8 mouse cellular contexts compared by ENCODE assay signal in the genomic region with DNA sequence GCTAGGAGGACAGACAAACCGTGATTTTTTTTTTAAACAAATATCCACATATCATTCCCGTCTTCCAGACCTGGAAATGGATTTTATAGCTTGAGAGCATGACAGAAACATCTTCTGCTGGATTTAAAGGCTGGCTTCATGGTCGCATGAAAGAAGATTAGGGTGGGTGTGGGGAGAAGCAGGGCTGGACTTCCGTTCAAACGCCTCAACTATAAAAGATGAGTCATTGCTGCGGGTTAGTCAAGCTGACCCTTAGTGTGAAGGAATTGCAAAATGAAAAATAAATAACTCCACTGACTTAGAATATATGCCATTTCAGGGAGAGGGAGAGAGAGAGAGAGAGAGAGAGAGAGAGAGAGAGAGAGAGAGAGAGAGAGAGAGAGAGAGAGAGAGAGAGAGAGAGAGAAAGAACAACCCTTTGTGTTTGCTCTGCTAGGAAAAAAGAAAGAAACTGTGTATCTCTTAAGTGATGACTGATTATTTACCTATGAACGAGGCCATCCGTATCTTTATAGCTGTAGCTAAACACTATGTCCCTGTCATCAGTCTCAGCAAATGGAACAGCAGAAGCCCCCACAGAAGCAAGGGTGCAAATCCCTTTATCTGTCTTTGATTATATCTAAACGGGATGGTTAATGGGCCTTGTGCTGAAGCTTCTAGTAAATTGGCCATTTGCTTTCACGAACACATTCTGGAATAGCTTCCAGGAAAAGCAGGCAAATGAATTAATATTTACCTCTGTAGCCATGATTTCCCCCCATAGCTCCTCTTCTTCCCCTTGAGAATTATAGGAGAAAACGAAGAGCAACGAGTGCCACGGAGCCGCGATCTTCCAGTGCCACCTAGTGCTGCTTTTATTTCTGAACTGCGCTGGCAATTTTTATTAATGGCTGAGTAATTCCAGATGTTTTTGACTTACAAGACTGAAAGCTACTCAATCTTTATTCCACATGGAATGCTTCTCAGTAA.
DNase-seq lines count a peak whose midpoint lies in the region; ATAC-seq lines count a peak whose summit lies in the region.

No protein-coding gene starts in this region.

- H3K4me2 ChIP-seq in forebrain, embryonic 13.5 days: peak overlapping the region; percentile 31
- peak overlapping the region; percentile 54 for H3K4me2 ChIP-seq in hindbrain, embryonic 16.5 days (ENCODE audit: low read length)
- H3K4me2 ChIP-seq in limb, embryonic 11.5 days (ENCODE audit: low read depth, severe bottlenecking): peak overlapping the region; percentile 26; the same call in 1 of the 2 replicates
- H3K4me2 ChIP-seq in neural tube, embryonic 11.5 days (ENCODE audit: low read depth): no peak overlapping the region

- H3K4me3 ChIP-seq in forebrain, embryonic 13.5 days: 0 out of 2 replicates have a peak overlapping the region, but pooled peaks have one; percentile 0
- H3K4me3 ChIP-seq in hindbrain, embryonic 16.5 days (ENCODE audit: low read length): peak overlapping the region; percentile 28
- H3K4me3 ChIP-seq in limb, embryonic 11.5 days (ENCODE audit: low read depth, low read length): no peak overlapping the region
- H3K4me3 ChIP-seq in neural tube, embryonic 11.5 days (ENCODE audit: low read depth, low read length): no peak overlapping the region

- peak overlapping the region; percentile 4; the same call in 1 of the 2 replicates for H3K27ac ChIP-seq in forebrain, embryonic 13.5 days
- H3K27ac ChIP-seq in hindbrain, embryonic 16.5 days (ENCODE audit: low read depth, low read length): peak overlapping the region; percentile 30; the same call in 1 of the 2 replicates
- H3K27ac ChIP-seq in limb, embryonic 11.5 days (replicated peaks; ENCODE audit: low read depth, low read length): no peak overlapping the region
- H3K27ac ChIP-seq in neural tube, embryonic 11.5 days (ENCODE audit: low read depth, low read length): 0 out of 2 replicates have a peak overlapping the region, but pooled peaks have one; percentile 58

- 42% methylated on average over 16 of the region's 16 CpGs for WGBS in forebrain, embryonic 13.5 days
- 30% methylated on average over 16 of the region's 16 CpGs for WGBS in hindbrain, embryonic 16.5 days
- WGBS in limb, embryonic 11.5 days: 17% methylated on average over 16 of the region's 16 CpGs
- 37% methylated on average over 16 of the region's 16 CpGs for WGBS in neural tube, embryonic 11.5 days

- no peaks in the 10 kb centered on the region for H3K36me3 ChIP-seq in forebrain, embryonic 13.5 days (ENCODE audit: poor library complexity, severe bottlenecking)
- H3K36me3 ChIP-seq in hindbrain, embryonic 16.5 days (ENCODE audit: control insufficient read depth, insufficient read depth, low read length): no peaks in the 10 kb centered on the region
- no peaks in the 10 kb centered on the region for H3K36me3 ChIP-seq in limb, embryonic 11.5 days (ENCODE audit: control insufficient read depth, insufficient read depth, low read length)
- no peaks in the 10 kb centered on the region for H3K36me3 ChIP-seq in neural tube, embryonic 11.5 days (ENCODE audit: control insufficient read depth, insufficient read depth, low read length)

- H3K27me3 ChIP-seq in forebrain, embryonic 13.5 days: no peaks in the 10 kb centered on the region
- H3K27me3 ChIP-seq in hindbrain, embryonic 16.5 days (replicated peaks; ENCODE audit: control insufficient read depth, insufficient read depth, low read length): no peaks in the 10 kb centered on the region
- no peaks in the 10 kb centered on the region for H3K27me3 ChIP-seq in limb, embryonic 11.5 days (ENCODE audit: control insufficient read depth, insufficient read depth, low read length)
- H3K27me3 ChIP-seq in neural tube, embryonic 11.5 days (ENCODE audit: control insufficient read depth, insufficient read depth, low read length): no peaks in the 10 kb centered on the region

- H3K9ac ChIP-seq in forebrain, embryonic 13.5 days: no peak overlapping the region
- H3K9ac ChIP-seq in hindbrain, embryonic 16.5 days (ENCODE audit: low read depth, low read length): peak overlapping the region; percentile 44; the same call in 1 of the 2 replicates
- no peak overlapping the region for H3K9ac ChIP-seq in limb, embryonic 11.5 days (ENCODE audit: low read length)
- no peak overlapping the region for H3K9ac ChIP-seq in neural tube, embryonic 11.5 days (ENCODE audit: low read length)

- ATAC-seq in forebrain, embryonic 13.5 days: peak; percentile 87
- peak; percentile 90 for ATAC-seq in hindbrain, embryonic 16.5 days
- peak; percentile 78; the same call in 1 of the 2 replicates for ATAC-seq in limb, embryonic 11.5 days (ENCODE audit: insufficient number of reproducible peaks, low FRiP score, low TSS enrichment, low read depth)
- ATAC-seq in neural tube, embryonic 11.5 days (ENCODE audit: insufficient read depth, low FRiP score, low TSS enrichment): peak; percentile 60

- peak; percentile 10 for DNase-seq in gastrocnemius, adult 18-20 months (ENCODE audit: low spot score)
- no peak for DNase-seq in gastrocnemius, adult 8-10 months (ENCODE audit: low spot score in 2 of 2)
- peak; percentile 85 for DNase-seq in NIH3T3 (ENCODE audit: low read depth)
- DNase-seq in limb, embryonic 11.5 days (ENCODE audit: low spot score): peak; percentile 79
- DNase-seq in neural tube, embryonic 11.5 days (ENCODE audit: low spot score): peak; percentile 76
- DNase-seq in spleen, adult 12 weeks (ENCODE audit: low spot score): no peak

- no peaks in the 10 kb centered on the region for H3K4me1 ChIP-seq in forebrain, embryonic 13.5 days
- peaks cover 5% of the 10 kb centered on the region; the same call in 1 of the 2 replicates for H3K4me1 ChIP-seq in hindbrain, embryonic 16.5 days (ENCODE audit: control insufficient read depth, insufficient read depth, low read depth, low read length)
- H3K4me1 ChIP-seq in limb, embryonic 11.5 days (ENCODE audit: control insufficient read depth, insufficient read depth, low read length): no peaks in the 10 kb centered on the region
- H3K4me1 ChIP-seq in neural tube, embryonic 11.5 days (ENCODE audit: control insufficient read depth, insufficient read depth, low read length): no peaks in the 10 kb centered on the region

- no peaks in the 10 kb centered on the region for H3K9me3 ChIP-seq in forebrain, embryonic 13.5 days (replicated peaks)
- H3K9me3 ChIP-seq in hindbrain, embryonic 16.5 days (ENCODE audit: control insufficient read depth, low read length): no peaks in the 10 kb centered on the region
- no peaks in the 10 kb centered on the region for H3K9me3 ChIP-seq in limb, embryonic 11.5 days (ENCODE audit: control insufficient read depth, low read length)
- no peaks in the 10 kb centered on the region for H3K9me3 ChIP-seq in neural tube, embryonic 11.5 days (ENCODE audit: control insufficient read depth, low read length)

Comparison
In these comparisons a context has a peak if more than half of its experiments do, and no peak if none do; other contexts are left out.
1. DNase-seq: peak in gastrocnemius, adult 18-20 months (single experiment), NIH3T3 (single experiment), limb, embryonic 11.5 days (single experiment) and neural tube, embryonic 11.5 days (single experiment); none in gastrocnemius, adult 8-10 months (0 of 2) and spleen, adult 12 weeks (single experiment).
2. H3K4me3 ChIP-seq: peak in forebrain, embryonic 13.5 days (single experiment) and hindbrain, embryonic 16.5 days (single experiment); none in limb, embryonic 11.5 days (single experiment) and neural tube, embryonic 11.5 days (single experiment).
3. Peak in every context shown above with its lines, with median percentiles within 50 percentile points of each other: ATAC-seq.